Mouse (Mus musculus) right cerebral cortex, postnatal 14 days (tissue): ENCODE results near the gene Fam89a.

Experiments used
- DNase-seq: peaks from one replicate; pipeline ENCODE4 v3.0.0; 2022

The Fam89a gene

GRCm38 (mm10) chr8:124752325-124752862 lies 762 bp upstream of the Fam89a start:
- DNase-seq, result no peak

- DNase-seq, result no peak
Observed at GRCm38 (mm10) chr8:124751191-124751590, 441 bp downstream of the Fam89a start.

GRCm38 (mm10) chr8:124746661-124747060 lies 5.0 kb downstream of the Fam89a start:
- no peak for DNase-seq

GRCm38 (mm10) chr8:124739268-124739667 lies 12.4 kb downstream of the Fam89a start:
- DNase-seq, result no peak

GRCm38 (mm10) chr8:124735371-124735911 lies 16.2 kb downstream of the Fam89a start:
- DNase-seq, result no peak

- no peak for DNase-seq
Observed at GRCm38 (mm10) chr8:124732828-124733227, 18.8 kb downstream of the Fam89a start.

GRCm38 (mm10) chr8:124724301-124724700 lies 27.3 kb downstream of the Fam89a start:
- DNase-seq, result no peak

- DNase-seq, result peak; percentile 93
Observed at GRCm38 (mm10) chr8:124721862-124722515, 29.6 kb downstream of the Fam89a start, which contains the start of the genes Ttc13 and Arv1. Gene Ttc13, minus strand, starts transcription at chr8:124721983. Gene Arv1, plus strand, starts transcription at chr8:124722139.

GRCm38 (mm10) chr8:124720938-124721861 lies 30.4 kb downstream of the Fam89a start:
- no peak for DNase-seq

GRCm38 (mm10) chr8:124720133-124720532 lies 31.5 kb downstream of the Fam89a start:
- DNase-seq, result no peak

- DNase-seq, result no peak
Observed at GRCm38 (mm10) chr8:124715736-124716135, 35.9 kb downstream of the Fam89a start.

GRCm38 (mm10) chr8:124713207-124713606 lies 38.4 kb downstream of the Fam89a start:
- DNase-seq, result no peak

GRCm38 (mm10) chr8:124705823-124706222 lies 45.8 kb downstream of the Fam89a start:
- DNase-seq, result no peak

- no peak for DNase-seq
Observed at GRCm38 (mm10) chr8:124704376-124704775, 47.3 kb downstream of the Fam89a start.

GRCm38 (mm10) chr8:124703526-124703925 lies 48.1 kb downstream of the Fam89a start:
- DNase-seq, result no peak

- DNase-seq, result no peak
Observed at GRCm38 (mm10) chr8:124702183-124702582, 49.4 kb downstream of the Fam89a start.

GRCm38 (mm10) chr8:124701023-124701422 lies 50.6 kb downstream of the Fam89a start:
- DNase-seq, result no peak

GRCm38 (mm10) chr8:124700271-124700670 lies 51.4 kb downstream of the Fam89a start:
- DNase-seq, result no peak

- DNase-seq, result no peak
Observed at GRCm38 (mm10) chr8:124695424-124696100, 56.1 kb downstream of the Fam89a start.

- no peak for DNase-seq
Observed at GRCm38 (mm10) chr8:124691706-124692105, 59.9 kb downstream of the Fam89a start.
